In genomic region chr6:50980311-50980710, GRCm38 (mm10) we compare ENCODE assay signal across 17 mouse cellular contexts.
DNase-seq lines count a peak whose midpoint lies in the region; ATAC-seq and TF ChIP-seq lines count a peak whose summit lies in the region.
"Had no signal": no experiment of that assay in that cellular context is flagged by ENCODE, and none has a peak within 500 bp of the region (broad histone marks: within the 10 kb centered on the region; RNA-seq: fewer than 3 reads in every experiment).

No protein-coding gene starts in this region.

- H3K27ac ChIP-seq in heart, embryonic 11.5 days (ENCODE audit: low read depth, low read length): 0 out of 2 replicates have a peak overlapping the region, but pooled peaks have one; percentile 22
- H3K27ac ChIP-seq in CH12.LX (ENCODE audit: insufficient read depth, low read depth): no peak overlapping the region
- H3K27ac ChIP-seq in embryonic facial prominence, embryonic 15.5 days (replicated peaks): peak overlapping the region; percentile 81
- H3K27ac ChIP-seq in small intestine, adult 2 months (ENCODE audit: insufficient read depth, low read depth, low read length): peak overlapping the region; percentile 25
- H3K27ac ChIP-seq in lung, postnatal 0 days (ENCODE audit: low read length): no peak overlapping the region

- in situ Hi-C loops in CH12.LX (cut with MboI; ENCODE audit: low pct_ligation_motif_present, low pct_unique_long_range_greater_than_20kb, low sequenced_read_pairs): loop anchor here (25.0 kb wide), 1 partner anchor 182 kb away; no protein-coding TSS in a partner anchor

- H3K9ac ChIP-seq in heart, embryonic 11.5 days (ENCODE audit: low read depth, low read length): no peak overlapping the region
- H3K9ac ChIP-seq in CH12.LX (ENCODE audit: insufficient read depth, low read depth): no peak overlapping the region
- no peak overlapping the region for H3K9ac ChIP-seq in embryonic facial prominence, embryonic 15.5 days
- no peak overlapping the region for H3K9ac ChIP-seq in lung, postnatal 0 days (replicated peaks; ENCODE audit: low read depth)

- no peak; the same call in 1 of the 2 replicates for TF ChIP-seq RAD21 in CH12.LX (IDR thresholded peaks at IDR 0.05; ENCODE audit: low read depth, low read length)

- TF ChIP-seq CTCF in CH12.LX (conservative IDR thresholded peaks at IDR 0.05 in 1 of 2, IDR thresholded peaks at IDR 0.05 in 1 of 2; ENCODE audit: low read depth in 2 of 2, low read length in 2 of 2): no peak
- no peak for TF ChIP-seq CTCF in small intestine, adult 2 months (IDR thresholded peaks at IDR 0.05; ENCODE audit: extremely low read depth, insufficient read length, insufficient replicate concordance, low read depth, low read length)
- TF ChIP-seq CTCF in lung, postnatal 0 days (IDR thresholded peaks at IDR 0.05): no peak

- intact Hi-C loops in heart, postnatal 14 days (cut with DNase I): no loop called here

- no peak for TF ChIP-seq POLR2A in CH12.LX (IDR thresholded peaks at IDR 0.05; ENCODE audit: low read depth, low read length)
- no peak for TF ChIP-seq POLR2A in small intestine, adult 2 months (IDR thresholded peaks at IDR 0.05; ENCODE audit: low read depth, low read length)

- 77% methylated on average over 4 of the region's 4 CpGs for WGBS in heart, embryonic 11.5 days (ENCODE audit: insufficient replicate concordance)
- 71% methylated on average over 4 of the region's 4 CpGs for WGBS in embryonic facial prominence, embryonic 15.5 days
- 76% methylated on average over 4 of the region's 4 CpGs for WGBS in small intestine, adult 2 months
- 81% methylated on average over 4 of the region's 4 CpGs for WGBS in lung, postnatal 0 days

- dilution Hi-C loops in CH12.LX (cut with MboI; ENCODE audit: extremely low pct_ligation_motif_present, extremely low pct_unique_long_range_greater_than_20kb, low sequenced_read_pairs): no loop called here

- H3K36me3 ChIP-seq in heart, embryonic 11.5 days (ENCODE audit: control insufficient read depth, insufficient read depth, low read length): no peaks in the 10 kb centered on the region
- no peaks in the 10 kb centered on the region for H3K36me3 ChIP-seq in CH12.LX (replicated peaks in 1 of 2; ENCODE audit: control insufficient read depth in 1 of 2, insufficient read depth in 1 of 2, low read length in 1 of 2)
- H3K36me3 ChIP-seq in embryonic facial prominence, embryonic 15.5 days: no peaks in the 10 kb centered on the region
- H3K36me3 ChIP-seq in small intestine, adult 2 months (ENCODE audit: control insufficient read depth, insufficient read depth, low read length): no peaks in the 10 kb centered on the region
- H3K36me3 ChIP-seq in lung, postnatal 0 days (ENCODE audit: insufficient read depth, low read length): no peaks in the 10 kb centered on the region

- no peaks in the 10 kb centered on the region for H3K27me3 ChIP-seq in heart, embryonic 11.5 days (ENCODE audit: control insufficient read depth, insufficient read depth, low read length)
- H3K27me3 ChIP-seq in CH12.LX (replicated peaks): peaks cover 24% of the 10 kb centered on the region
- H3K27me3 ChIP-seq in embryonic facial prominence, embryonic 15.5 days: no peaks in the 10 kb centered on the region
- H3K27me3 ChIP-seq in small intestine, adult 2 months (ENCODE audit: control insufficient read depth, insufficient read depth, low read length): no peaks in the 10 kb centered on the region
- no peaks in the 10 kb centered on the region for H3K27me3 ChIP-seq in lung, postnatal 0 days (replicated peaks; ENCODE audit: insufficient read depth, low read length)

- no peak for ATAC-seq in heart, embryonic 11.5 days (replicated peaks; ENCODE audit: insufficient number of reproducible peaks, low FRiP score, low TSS enrichment)
- no peak for ATAC-seq in embryonic facial prominence, embryonic 15.5 days (ENCODE audit: insufficient number of reproducible peaks, low FRiP score, low TSS enrichment, low read depth)
- ATAC-seq in lung, postnatal 0 days: no peak
- no peak for ATAC-seq in cerebellum, adult (ENCODE audit: insufficient number of reproducible peaks, low FRiP score, low TSS enrichment)
- ATAC-seq: forebrain, embryonic 16.5 days had no signal

- H3K79me2 ChIP-seq in CH12.LX (replicated peaks; ENCODE audit: control insufficient read depth, extremely low read depth, insufficient read depth, poor library complexity, severe bottlenecking): no peaks in the 10 kb centered on the region

- H3K4me1 ChIP-seq in heart, embryonic 11.5 days (ENCODE audit: control insufficient read depth, insufficient read depth, low read length): peaks cover 34% of the 10 kb centered on the region
- H3K4me1 ChIP-seq in CH12.LX (ENCODE audit: control insufficient read depth in 1 of 2, insufficient read depth in 2 of 2): peaks cover 9 to 47% of the 10 kb centered on the region in 2 experiments
- H3K4me1 ChIP-seq in embryonic facial prominence, embryonic 15.5 days: peaks cover 75% of the 10 kb centered on the region
- H3K4me1 ChIP-seq in small intestine, adult 2 months (ENCODE audit: control insufficient read depth, insufficient read depth, insufficient read length, low read length): no peaks in the 10 kb centered on the region
- H3K4me1 ChIP-seq in lung, postnatal 0 days (ENCODE audit: insufficient read depth, low read depth, low read length): peaks cover 15% of the 10 kb centered on the region

- TF ChIP-seq EP300 in CH12.LX (IDR thresholded peaks at IDR 0.05; ENCODE audit: low read length): peak; percentile 98
- no peak for TF ChIP-seq EP300 in lung, postnatal 0 days (IDR thresholded peaks at IDR 0.05)

- DNase-seq in heart, postnatal 14 days: no peak
- DNase-seq in CH12.LX (ENCODE audit: extremely low read depth): peak; percentile 89
- no peak for DNase-seq in lung, postnatal 0 days (ENCODE audit: low spot score)
- no peak for DNase-seq in urinary bladder, postnatal 10 days (ENCODE audit: low spot score)
- DNase-seq: adrenal gland, postnatal 25 days; cerebellum, adult 11-12 months; embryo, embryonic 11 days; kidney, postnatal 10 days; liver; lung, postnatal 10 days; midbrain, embryonic 14.5 days; thymus, adult 18-20 months had no signal

- H3K4me3 ChIP-seq in heart, embryonic 11.5 days (ENCODE audit: low read depth, low read length): no peak overlapping the region
- H3K4me3 ChIP-seq in CH12.LX (replicated peaks in 1 of 3; ENCODE audit: low read depth in 2 of 3, low read length in 2 of 3, poor library complexity in 1 of 3): no peak overlapping the region
- no peak overlapping the region for H3K4me3 ChIP-seq in embryonic facial prominence, embryonic 15.5 days (replicated peaks)
- H3K4me3 ChIP-seq in small intestine, adult 2 months (ENCODE audit: low read depth, low read length): no peak overlapping the region
- H3K4me3 ChIP-seq in lung, postnatal 0 days (ENCODE audit: low read depth, low read length): no peak overlapping the region

- no peaks in the 10 kb centered on the region for H3K9me3 ChIP-seq in heart, embryonic 11.5 days (replicated peaks; ENCODE audit: control insufficient read depth, low read length)
- H3K9me3 ChIP-seq in CH12.LX (replicated peaks; ENCODE audit: low read length): no peaks in the 10 kb centered on the region
- no peaks in the 10 kb centered on the region for H3K9me3 ChIP-seq in embryonic facial prominence, embryonic 15.5 days (replicated peaks)
- no peaks in the 10 kb centered on the region for H3K9me3 ChIP-seq in lung, postnatal 0 days (ENCODE audit: low read length)

- no peak overlapping the region for H3K4me2 ChIP-seq in heart, embryonic 11.5 days
- H3K4me2 ChIP-seq in CH12.LX (ENCODE audit: insufficient read depth, low read depth, poor library complexity, severe bottlenecking): peak overlapping the region; percentile 60
- no peak overlapping the region for H3K4me2 ChIP-seq in embryonic facial prominence, embryonic 15.5 days (replicated peaks)
- no peak overlapping the region for H3K4me2 ChIP-seq in lung, postnatal 0 days (replicated peaks; ENCODE audit: low read depth, low read length)

TF ChIP-seq in CH12.LX, 34 proteins besides CTCF, POLR2A, EP300 and RAD21 (continues in another document):
- peak; percentile 87 for TF ChIP-seq JUN (IDR thresholded peaks at IDR 0.05; ENCODE audit: insufficient read depth, low read depth, low read length)
- TF ChIP-seq MYC (IDR thresholded peaks at IDR 0.05; ENCODE audit: low read depth, low read length): peak; percentile 68; the same call in 1 of the 2 replicates
- no peak for TF ChIP-seq HCFC1 (IDR thresholded peaks at IDR 0.05; ENCODE audit: low read depth, low read length)
- TF ChIP-seq MAFK (IDR thresholded peaks at IDR 0.05; ENCODE audit: insufficient replicate concordance, low read length): peak; percentile 84
- peak; percentile 61; the same call in 1 of the 2 replicates for TF ChIP-seq TCF12 (IDR thresholded peaks at IDR 0.05; ENCODE audit: low read depth, low read length)
- 0 out of 2 replicates have a peak, but pooled peaks have one; percentile 4 for TF ChIP-seq SMC3 (IDR thresholded peaks at IDR 0.05; ENCODE audit: low read depth, low read length)
- TF ChIP-seq MEF2A (IDR thresholded peaks at IDR 0.05; ENCODE audit: borderline replicate concordance, low read depth, low read length): peak; percentile 67
- TF ChIP-seq E2F4 (IDR thresholded peaks at IDR 0.05; ENCODE audit: insufficient replicate concordance, low read depth, low read length): no peak
- TF ChIP-seq JUND (conservative IDR thresholded peaks at IDR 0.05; ENCODE audit: low read depth, low read length): peak; percentile 92
- no peak for TF ChIP-seq ZKSCAN1 (IDR thresholded peaks at IDR 0.05; ENCODE audit: borderline replicate concordance, low read depth, low read length)
- 0 out of 2 replicates have a peak, but pooled peaks have one; percentile 12 for TF ChIP-seq ZNF384 (IDR thresholded peaks at IDR 0.05; ENCODE audit: low read depth, low read length)
- no peak for TF ChIP-seq UBTF (IDR thresholded peaks at IDR 0.05; ENCODE audit: low read depth, low read length)
- TF ChIP-seq IRF4 (IDR thresholded peaks at IDR 0.05; ENCODE audit: low read depth, low read length): peak; percentile 97
- no peak for TF ChIP-seq USF1 (IDR thresholded peaks at IDR 0.05; ENCODE audit: low read depth, low read length)
- peak; percentile 95 for TF ChIP-seq RCOR1 (conservative IDR thresholded peaks at IDR 0.05; ENCODE audit: low read depth, low read length)
- TF ChIP-seq SIN3A (IDR thresholded peaks at IDR 0.05; ENCODE audit: low read length): no peak
- peak; percentile 66; the same call in 1 of the 2 replicates for TF ChIP-seq CHD2 (IDR thresholded peaks at IDR 0.05; ENCODE audit: low read length)
- peak; percentile 90 for TF ChIP-seq ETS1 (conservative IDR thresholded peaks at IDR 0.05; ENCODE audit: low read depth, low read length)
- TF ChIP-seq NELFE (IDR thresholded peaks at IDR 0.05; ENCODE audit: low read depth, low read length): no peak
- TF ChIP-seq KAT2A (IDR thresholded peaks at IDR 0.05; ENCODE audit: insufficient replicate concordance, low read length): 0 out of 2 replicates have a peak, but pooled peaks have one; percentile 30
- TF ChIP-seq ELF1 (IDR thresholded peaks at IDR 0.05; ENCODE audit: low read depth, low read length): no peak
- no peak for TF ChIP-seq CHD1 (IDR thresholded peaks at IDR 0.05; ENCODE audit: low read depth, low read length)
- no peak for TF ChIP-seq NRF1 (IDR thresholded peaks at IDR 0.05; ENCODE audit: low read depth, low read length)

Comparison
In these comparisons a context has a peak if more than half of its experiments do, and no peak if none do; other contexts are left out.
1. H3K27ac ChIP-seq: peak in heart, embryonic 11.5 days (single experiment), embryonic facial prominence, embryonic 15.5 days (single experiment) and small intestine, adult 2 months (single experiment); none in CH12.LX (single experiment) and lung, postnatal 0 days (single experiment).